In the genomic region with DNA sequence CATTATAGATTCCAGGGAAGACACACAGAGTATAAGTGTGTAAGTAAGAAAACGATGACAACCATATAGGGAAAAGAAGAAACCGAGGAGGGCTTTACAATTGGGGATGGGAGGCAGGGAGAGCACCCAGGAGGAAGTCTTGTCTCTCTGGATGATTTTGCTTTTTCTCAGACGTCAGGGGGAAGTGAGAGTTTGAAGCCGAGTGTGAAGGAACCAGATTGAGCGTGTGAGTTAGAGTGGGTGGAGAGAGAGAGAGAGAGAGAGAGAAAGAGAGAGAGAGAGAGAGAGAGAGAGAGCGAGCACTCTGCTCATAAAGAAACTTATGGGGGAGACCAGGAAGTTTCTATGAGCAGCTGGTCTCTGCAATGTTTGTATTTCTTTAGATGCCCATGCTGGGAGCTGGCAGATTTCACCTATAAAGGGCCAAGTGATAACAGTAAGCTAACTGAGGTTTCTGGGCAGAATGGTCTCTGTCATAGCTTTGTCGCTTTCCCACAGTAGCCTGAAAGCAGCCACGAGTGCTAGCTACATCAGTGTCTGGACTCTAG, we compare ENCODE assay signal across 14 mouse cellular contexts. TPM values are rescaled to one million over a fixed set of nuclear protein-coding genes. Genes with fewer than 3 reads are reported as not detected.
A peak's percentile ranks its signal among the peaks of the same experiment; 100 is the strongest.
DNase-seq lines count a peak whose midpoint lies in the region; ATAC-seq lines count a peak whose summit lies in the region.
"Had no signal": no experiment of that assay in that cellular context is flagged by ENCODE, and none has a peak within 500 bp of the region (broad histone marks: within the 10 kb centered on the region; RNA-seq: fewer than 3 reads in every experiment).

No protein-coding gene starts in this region.

- intact Hi-C loops in left cerebral cortex, postnatal 4 days (cut with DNase I), result no loop called here
- intact Hi-C loops in heart, postnatal 25 days (cut with DNase I), result no loop called here

- peak overlapping the region; percentile 43; the same call in 1 of the 2 replicates for H3K27ac ChIP-seq in brown adipose tissue, adult 24 weeks (replicated peaks; ENCODE audit: low read depth, low read length)
- H3K27ac ChIP-seq: embryonic facial prominence, embryonic 10.5 days; intestine, embryonic 15.5 days; midbrain, embryonic 13.5 days had no signal

- H3K4me1 ChIP-seq in brown adipose tissue, adult 24 weeks (ENCODE audit: control insufficient read depth, insufficient read depth, insufficient read length, low read length), result peaks cover 12% of the 10 kb centered on the region; the same call in 1 of the 2 replicates
- H3K4me1 ChIP-seq: embryonic facial prominence, embryonic 10.5 days; intestine, embryonic 15.5 days had no signal

- peak; percentile 75 for ATAC-seq in megakaryocyte, adult 5-6 weeks (ENCODE audit: poor library complexity, severe bottlenecking)
- ATAC-seq: intestine, embryonic 15.5 days; midbrain, embryonic 13.5 days had no signal

- no peak overlapping the region for H3K4me3 ChIP-seq in brown adipose tissue, adult 24 weeks (ENCODE audit: insufficient read depth, low read depth, low read length)
- H3K4me3 ChIP-seq: embryonic facial prominence, embryonic 10.5 days; intestine, embryonic 15.5 days; midbrain, embryonic 13.5 days had no signal

- peak; percentile 39 to 53 for DNase-seq in left cerebral cortex, adult 18-20 months (ENCODE audit: low spot score in 2 of 2)
- no peak for DNase-seq in left cerebral cortex, postnatal 4 days
- DNase-seq in B cell, adult 2 months, result peak; percentile 37 to 47
- DNase-seq in heart, postnatal 25 days (ENCODE audit: low spot score), result no peak
- no peak for DNase-seq in cerebellum, adult 11 months
- DNase-seq: heart, postnatal 4 days; kidney, postnatal 4 days; lung, postnatal 14 days; thymus, postnatal 36 days had no signal

RNA-seq across cellular contexts. Expression of gene Tnfrsf21, which starts 16.2 kb away (rescaled TPM):
- total RNA-seq in left cerebral cortex, adult 18-20 months (2021), result 10 to 100 TPM; 79.0 to 82.4 TPM
- total RNA-seq in left cerebral cortex, postnatal 4 days (2021), result 10 to 100 TPM; 83.9 to 89.7 TPM
- 4.4 and 7.8 TPM in 2 replicates for polyA plus RNA-seq in brown adipose tissue, adult 24 weeks (2012; ENCODE audit: insufficient read depth, insufficient read length, missing spikeins)
- total RNA-seq in megakaryocyte, adult 5-6 weeks (2015), result 107 and 122 TPM in 2 replicates
- 95.1 and 116 TPM in 2 replicates for total RNA-seq in megakaryocyte, adult 5-6 weeks (2017)
- total RNA-seq in heart, postnatal 25 days (2021), result 10 to 100 TPM in 1 of 2 experiments, 1 to 10 TPM in 1; 9.8 to 13.5 TPM

Comparison
In these comparisons a context has a peak if more than half of its experiments do, and no peak if none do; other contexts are left out.
1. DNase-seq: peak in left cerebral cortex, adult 18-20 months (2 of 2) and B cell, adult 2 months (2 of 2); none in left cerebral cortex, postnatal 4 days (single experiment), heart, postnatal 25 days (single experiment) and cerebellum, adult 11 months (single experiment).
2. RNA of gene Tnfrsf21, which starts 16.2 kb away (total RNA-seq): 95.1 to 122 TPM in megakaryocyte, adult 5-6 weeks, 83.9 to 89.7 TPM in left cerebral cortex, postnatal 4 days and 79.0 to 82.4 TPM in left cerebral cortex, adult 18-20 months; 9.8 to 13.5 TPM in heart, postnatal 25 days; every median in the first group is over 4 times any median in the second.